Mouse (Mus musculus) ES-E14 (cell line): ENCODE data around the gene Cort. TPM values are rescaled to one million over a fixed set of nuclear protein-coding genes. Genes with fewer than 3 reads are reported as not detected.
A peak's percentile ranks its signal among the peaks of the same experiment; 100 is the strongest.
"Not testable (repeated sequence)": the region's sequence is repeated elsewhere in the genome, so short reads cannot be mapped to it uniquely, and the experiment has no call there.

ENCODE experiments used
- DNase-seq: peaks from one replicate; pipeline ENCODE4 v3.0.0-alpha.2; 2013; ENCODE audit warnings: low read depth, low spot score
- H3K27ac ChIP-seq: 2 replicates; pipeline ENCODE4 v1.5.1; 2012; ENCODE audit warnings: low read depth, mild to moderate bottlenecking, low read length, moderate library complexity, mixed read lengths; ENCODE audit not compliant: poor library complexity, insufficient read depth, severe bottlenecking
- H3K36me3 ChIP-seq: 2 replicates; pipeline ENCODE4 v1.6.1; 2012; ENCODE audit warnings: mild to moderate bottlenecking, low read length, moderate library complexity, mixed read lengths; ENCODE audit not compliant: control insufficient read depth, poor library complexity, insufficient read depth, severe bottlenecking
- H3K4me1 ChIP-seq, 2 experiments: fragments of 150-350 bp in 1 of 2; sonication (generic) in 1 of 2; 2 replicates each; pipeline ENCODE4 v1.6.1; 2012; ENCODE audit warnings: low read length in 2 of 2, mild to moderate bottlenecking in 1 of 2, mixed read lengths in 1 of 2; ENCODE audit not compliant: control insufficient read depth in 2 of 2, insufficient read depth in 2 of 2, poor library complexity in 1 of 2
- H3K4me3 ChIP-seq, 2 experiments: fragments of 150-350 bp in 1 of 2; sonication (generic) in 1 of 2; 2 replicates each; pipeline ENCODE4 v1.5.1; 2012; ENCODE audit warnings: low read length in 2 of 2, low read depth in 1 of 2, mild to moderate bottlenecking in 1 of 2, mixed read lengths in 1 of 2; ENCODE audit not compliant: insufficient read depth in 1 of 2, poor library complexity in 1 of 2, severe bottlenecking in 1 of 2
- H3K9ac ChIP-seq: 2 replicates; pipeline ENCODE4 v1.6.1; 2012; ENCODE audit warnings: low read depth, mild to moderate bottlenecking, low read length, mixed read lengths; ENCODE audit not compliant: poor library complexity, insufficient read depth, severe bottlenecking
- H3K9me3 ChIP-seq: fragments of 150-350 bp; sonication (generic); 2 replicates; pipeline ENCODE4 v1.6.1; 2012; ENCODE audit warnings: low read depth, mild to moderate bottlenecking, low read length; ENCODE audit not compliant: control insufficient read depth, insufficient read depth
- CHD2 ChIP-seq: IDR thresholded peaks from 2 replicates; pipeline ENCODE4 v1.6.1; 2014; ENCODE audit warnings: mild to moderate bottlenecking, low read depth, low read length, inconsistent platforms
- HCFC1 ChIP-seq: IDR thresholded peaks from 2 replicates; pipeline ENCODE4 v1.6.1; 2012; ENCODE audit warnings: low read length, inconsistent platforms, borderline replicate concordance; ENCODE audit not compliant: insufficient read depth
- MAFK ChIP-seq: IDR thresholded peaks from 2 replicates; pipeline ENCODE4 v1.6.1; 2014; ENCODE audit warnings: mild to moderate bottlenecking, low read depth, low read length, inconsistent platforms; ENCODE audit not compliant: insufficient read depth
- ZC3H11A ChIP-seq: IDR thresholded peaks from 2 replicates; pipeline ENCODE4 v1.6.1; 2012; ENCODE audit warnings: low read depth, mild to moderate bottlenecking, inconsistent platforms, low read length, borderline replicate concordance
- ZNF384 ChIP-seq: IDR thresholded peaks from 2 replicates; pipeline ENCODE4 v1.6.1; 2012; ENCODE audit warnings: low read depth, low read length, inconsistent platforms
- in situ Hi-C, 2 experiments: fragments of 600-800 bp; cut with MboI; formaldehyde crosslinking; loops; one replicate each; pipeline ENCODE4 v1.15.1; 2025; ENCODE audit warnings: low sequenced_read_pairs in 2 of 2, inconsistent platforms in 1 of 2; ENCODE audit not compliant: unreplicated experiment in 2 of 2
- total RNA-seq: library from RNA; depleted of rRNA; stranded (reverse); fragments of 300-350 nt; gene quantifications from 2 replicates; pipeline ENCODE4 v1.2.3, GENCODE M21; 2012

The Cort gene
- total RNA-seq, 1 experiment = 1.7 TPM

- no peak within 1 kb of the TSS for H3K27ac ChIP-seq
- H3K9me3 ChIP-seq = no peaks in the 10 kb centered on the region
- peaks cover 3% of the 10 kb centered on the region; the same call in 1 of the 2 replicates for H3K36me3 ChIP-seq
- peak within 1 kb of the TSS; percentile 91 for H3K9ac ChIP-seq
- no peak for TF ChIP-seq ZC3H11A
- no peak for TF ChIP-seq MAFK
- peak; percentile 99 for TF ChIP-seq CHD2
- TF ChIP-seq HCFC1 = peak; percentile 100
- TF ChIP-seq ZNF384 = 0 out of 2 replicates have a peak, but pooled peaks have one; percentile 4
- peak; percentile 87 for DNase-seq
- in situ Hi-C loops = no loop called here
- H3K4me1 ChIP-seq = peaks cover 0 to 3% of the 10 kb centered on the region in 2 experiments; a peak in 1 of 4 replicates
- peak within 1 kb of the TSS; percentile 82 to 92 for H3K4me3 ChIP-seq
Observed at GRCm38 (mm10) chr4:149103875-149104561, 22.5 kb downstream of the Cort start, which contains the start of gene Dffa. Dffa (plus strand) TSS chr4:149104146.

GRCm38 (mm10) chr4:149101456-149101855 lies 25.1 kb downstream of the Cort start:
- H3K4me1 ChIP-seq = peaks cover 0 to 3% of the 10 kb centered on the region in 2 experiments; a peak in 1 of 4 replicates
- no peak for DNase-seq
- no peak overlapping the region for H3K9ac ChIP-seq
- no peak overlapping the region for H3K27ac ChIP-seq
- H3K36me3 ChIP-seq = peaks cover 3% of the 10 kb centered on the region; the same call in 1 of the 2 replicates
- in situ Hi-C loops = no loop called here
- TF ChIP-seq ZNF384 = no peak
- TF ChIP-seq MAFK = no peak
- TF ChIP-seq CHD2 = no peak
- TF ChIP-seq HCFC1 = no peak
- TF ChIP-seq ZC3H11A = no peak
- H3K9me3 ChIP-seq = no peaks in the 10 kb centered on the region
- no peak overlapping the region for H3K4me3 ChIP-seq

- H3K27ac ChIP-seq, H3K4me1 ChIP-seq, DNase-seq, H3K36me3 ChIP-seq, H3K9ac ChIP-seq, H3K9me3 ChIP-seq, in situ Hi-C loops: not testable (repeated sequence)
- peak; percentile 92 for TF ChIP-seq ZNF384
- peak overlapping the region in 1 of 2 experiments; percentile 100; a peak in 1 of 4 replicates for H3K4me3 ChIP-seq
Observed at GRCm38 (mm10) chr4:149100449-149100848, 26.1 kb downstream of the Cort start.

- peaks cover 3% of the 10 kb centered on the region; the same call in 1 of the 2 replicates for H3K36me3 ChIP-seq
- peaks cover 0 to 3% of the 10 kb centered on the region in 2 experiments; a peak in 1 of 4 replicates for H3K4me1 ChIP-seq
- peak within 1 kb of the TSS; percentile 79 to 100 for H3K4me3 ChIP-seq
- TF ChIP-seq ZNF384 (no peak), MAFK (no peak), CHD2 (peak; percentile 21; the same call in 1 of the 2 replicates), ZC3H11A (no peak), HCFC1 (peak; percentile 89)
- peak within 1 kb of the TSS; percentile 49 for H3K27ac ChIP-seq
- H3K9me3 ChIP-seq = no peaks in the 10 kb centered on the region
- DNase-seq = peak; percentile 88
- H3K9ac ChIP-seq = peak within 1 kb of the TSS; percentile 84
- in situ Hi-C loops = no loop called here
Observed at GRCm38 (mm10) chr4:149099369-149100017, 27.1 kb downstream of the Cort start, which contains the start of gene Pex14. Pex14 (minus strand) TSS chr4:149099876.
